In the genomic region with DNA sequence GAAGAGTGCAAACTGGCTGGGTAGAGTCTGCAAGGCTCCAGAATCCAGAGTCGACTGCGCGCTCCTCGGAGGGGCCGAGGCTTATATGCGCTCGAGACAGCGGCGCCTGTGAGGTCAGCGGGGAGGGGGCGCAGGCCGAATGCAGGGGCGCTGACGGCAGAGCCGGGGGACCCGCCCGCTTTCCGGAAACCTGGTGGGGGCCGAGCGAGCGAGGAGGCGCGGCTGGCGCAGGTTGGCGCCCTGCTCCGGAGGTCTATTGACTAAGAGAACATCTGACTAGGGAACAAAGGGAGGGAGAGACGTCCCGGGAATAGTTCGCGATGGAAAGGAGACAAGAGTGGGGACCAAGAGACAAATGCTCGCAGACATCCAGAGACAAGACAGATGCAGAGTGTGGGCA, we compare ENCODE assay signal across 8 mouse cellular contexts. TPM values are rescaled to one million over a fixed set of nuclear protein-coding genes. Genes with fewer than 3 reads are reported as not detected.
DNase-seq lines count a peak whose midpoint lies in the region; ATAC-seq lines count a peak whose summit lies in the region.
"Had no signal": no experiment of that assay in that cellular context is flagged by ENCODE, and none has a peak within 500 bp of the region (broad histone marks: within the 10 kb centered on the region; RNA-seq: fewer than 3 reads in every experiment).

Gene Trh (minus strand): TSS at position 60 of the 400 bp plus-strand sequence.

- H3K9me3 ChIP-seq in forebrain, embryonic 15.5 days = no peaks in the 10 kb centered on the region

- H3K27ac ChIP-seq in forebrain, embryonic 15.5 days (replicated peaks) = no peak within 1 kb of the TSS

- H3K27me3 ChIP-seq in forebrain, embryonic 15.5 days = peaks cover 24% of the 10 kb centered on the region

- peaks cover 7% of the 10 kb centered on the region; the same call in 1 of the 2 replicates for H3K4me1 ChIP-seq in forebrain, embryonic 15.5 days

- WGBS in forebrain, embryonic 15.5 days = under 1% methylated on average over 31 of the region's 31 CpGs

- peak within 1 kb of the TSS; percentile 44 for H3K9ac ChIP-seq in forebrain, embryonic 15.5 days (replicated peaks)

- no peaks in the 10 kb centered on the region for H3K36me3 ChIP-seq in forebrain, embryonic 15.5 days

- peak; percentile 12 for DNase-seq in thymus, postnatal 4 days
- DNase-seq in thymus, postnatal 36 days = no peak
- peak; percentile 12 for DNase-seq in mesoderm, embryonic 11.5 days (ENCODE audit: low read depth, low spot score)
- no peak for DNase-seq in yolk sac, embryonic 10.5 days (ENCODE audit: low spot score)

- peak within 1 kb of the TSS; percentile 39 for H3K4me3 ChIP-seq in forebrain, embryonic 15.5 days

- H3K4me2 ChIP-seq in forebrain, embryonic 15.5 days (replicated peaks) = peak within 1 kb of the TSS; percentile 58

- no peak for ATAC-seq in forebrain, embryonic 15.5 days (replicated peaks)
- no peak for ATAC-seq in cerebellum, adult (ENCODE audit: insufficient number of reproducible peaks, low FRiP score, low TSS enrichment)
- ATAC-seq in erythroid progenitor cell, adult 5-6 weeks (replicated peaks; ENCODE audit: low FRiP score, poor library complexity, severe bottlenecking) = no peak

RNA-seq across cellular contexts. Expression of gene Trh, which starts in this region (rescaled TPM):
- 4.1 and 10.7 TPM in 2 replicates for polyA plus RNA-seq in forebrain, embryonic 15.5 days (2015; fragmentation: Nextera tagmentation; extraction: Ambion mirVana)
- not detected in 2 replicates for total RNA-seq in erythroid progenitor cell, adult 5-6 weeks (2015; ENCODE audit: low replicate concordance)
- not detected in 2 replicates for total RNA-seq in erythroid progenitor cell, adult 5-6 weeks (2017; ENCODE audit: low replicate concordance)
- total RNA-seq: adrenal gland, adult 18-20 months had no signal

Comparison
In these comparisons a context has a peak if more than half of its experiments do, and no peak if none do; other contexts are left out.
1. DNase-seq: peak in thymus, postnatal 4 days (single experiment) and mesoderm, embryonic 11.5 days (single experiment); none in thymus, postnatal 36 days (0 of 2) and yolk sac, embryonic 10.5 days (single experiment).